ENCODE assay signal across 8 mouse cellular contexts in the genomic region with DNA sequence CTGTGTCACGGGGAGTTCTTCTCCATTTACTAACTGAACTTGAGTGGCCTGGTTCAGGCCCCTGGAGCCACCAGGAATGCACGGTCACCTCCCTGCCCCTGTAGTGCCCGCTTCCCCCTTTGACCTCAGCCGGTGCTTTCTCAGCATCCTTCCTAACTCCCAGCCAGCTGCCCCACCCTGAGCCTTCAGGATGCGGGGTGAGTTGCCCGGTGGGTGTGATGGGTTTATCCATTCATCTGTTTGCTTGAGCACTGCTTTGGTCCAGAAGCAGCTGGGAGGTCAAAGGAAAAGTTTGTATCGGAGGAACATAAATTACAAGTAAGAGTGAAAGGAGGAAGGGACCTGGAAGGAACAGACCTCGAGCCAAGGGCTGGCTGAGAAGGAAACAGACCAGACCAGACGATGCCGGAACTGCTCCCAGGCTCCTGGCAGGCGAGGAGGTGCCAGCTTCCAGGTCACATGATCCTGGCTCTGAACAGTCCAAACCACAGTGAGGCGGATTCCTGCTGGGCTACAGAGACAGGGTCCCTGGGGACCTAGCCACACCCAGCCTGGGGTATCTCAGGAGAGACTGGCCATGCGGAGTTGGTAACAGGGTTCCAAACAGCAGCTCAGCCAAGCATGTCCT. TPM values are rescaled to one million over a fixed set of nuclear protein-coding genes. Genes with fewer than 3 reads are reported as not detected.
DNase-seq lines count a peak whose midpoint lies in the region; ATAC-seq and TF ChIP-seq lines count a peak whose summit lies in the region.
"Had no signal": no experiment of that assay in that cellular context is flagged by ENCODE, and none has a peak within 500 bp of the region (broad histone marks: within the 10 kb centered on the region; RNA-seq: fewer than 3 reads in every experiment).

No protein-coding gene starts in this region.

- TF ChIP-seq CTCF in bone marrow macrophage, adult 2 months (IDR thresholded peaks at IDR 0.05; ENCODE audit: low read depth, low read length) = no peak

- H3K4me3 ChIP-seq in bone marrow macrophage, adult 2 months (ENCODE audit: insufficient read depth, low read length) = peak overlapping the region; percentile 11
- H3K4me3 ChIP-seq: midbrain, embryonic 12.5 days had no signal

- H3K4me1 ChIP-seq in bone marrow macrophage, adult 2 months (ENCODE audit: control insufficient read depth, insufficient read depth, low read length) = peaks cover 19% of the 10 kb centered on the region
- H3K4me1 ChIP-seq: midbrain, embryonic 12.5 days had no signal

- TF ChIP-seq POLR2A in bone marrow macrophage, adult 2 months (IDR thresholded peaks at IDR 0.05; ENCODE audit: borderline replicate concordance, low read depth, low read length) = no peak

- peak overlapping the region; percentile 31 for H3K27ac ChIP-seq in bone marrow macrophage, adult 2 months (ENCODE audit: insufficient read depth, low read depth, low read length)
- H3K27ac ChIP-seq: midbrain, embryonic 12.5 days had no signal

- peak; percentile 33 to 36; a peak in 3 of 4 replicates for ATAC-seq in hematopoietic stem cell, adult 5-6 weeks (replicated peaks in 1 of 2; ENCODE audit: insufficient read depth in 1 of 2, low FRiP score in 2 of 2, low TSS enrichment in 1 of 2, low read depth in 1 of 2, poor library complexity in 2 of 2, severe bottlenecking in 2 of 2)

- intact Hi-C loops in left cerebral cortex, postnatal 36 days (cut with DNase I) = no loop called here

- peak; percentile 44 for DNase-seq in ZHBTc4 (ENCODE audit: low read depth, low spot score)
- DNase-seq in frontal cortex, postnatal 10 days (ENCODE audit: low spot score in 2 of 2) = peak; percentile 53 to 58
- peak; percentile 43 to 56 for DNase-seq in left cerebral cortex, postnatal 36 days (ENCODE audit: low spot score in 2 of 2)
- peak; percentile 42 for DNase-seq in right cerebral cortex, postnatal 14 days
- DNase-seq in thymus, postnatal 0 days (ENCODE audit: low spot score) = no peak

RNA-seq across cellular contexts. Expression of gene Cmklr1, which starts 16.1 kb away (rescaled TPM):
- 45.7 and 58.6 TPM in 2 replicates for polyA plus RNA-seq in bone marrow macrophage, adult 2 months (2012; ENCODE audit: insufficient read depth, insufficient read length, missing spikeins)
- not detected in 2 replicates for total RNA-seq in hematopoietic stem cell, adult 5-6 weeks (2017)
- 1 to 10 TPM; 2.8 to 7.7 TPM for total RNA-seq in left cerebral cortex, postnatal 36 days (2021)
- 2.9 and 3.8 TPM in 2 replicates for polyA plus RNA-seq in thymus, postnatal 0 days (2015; fragmentation: Nextera tagmentation; extraction: Ambion mirVana)
